Mouse (Mus musculus): Measurements from ENCODE around the gene Gan.

Gan gene

GRCm38 (mm10) chr8:117158135-117158761 is at the start of gene Gan:
Gene Gan (plus strand): TSS chr8:117158135.
- peak in 1 of 2 experiments; percentile 21 for DNase-seq (ENCODE audit: low spot score in 2 of 2)

- DNase-seq (ENCODE audit: low spot score in 2 of 2), result no peak
Measured at GRCm38 (mm10) chr8:117109018-117109711, 48.8 kb upstream of the Gan start.

- DNase-seq (ENCODE audit: low spot score in 2 of 2), result peak; percentile 37 to 47
Measured at GRCm38 (mm10) chr8:117109801-117110390, 48.0 kb upstream of the Gan start.

GRCm38 (mm10) chr8:117111641-117112040 is 46.3 kb upstream of the Gan start:
- DNase-seq (ENCODE audit: low spot score in 2 of 2), result no peak

GRCm38 (mm10) chr8:117112261-117112660 is 45.7 kb upstream of the Gan start:
- DNase-seq (ENCODE audit: low spot score in 2 of 2), result no peak

GRCm38 (mm10) chr8:117115094-117115493 is 42.8 kb upstream of the Gan start:
- DNase-seq (ENCODE audit: low spot score in 2 of 2), result no peak

GRCm38 (mm10) chr8:117115676-117116446 is 42.1 kb upstream of the Gan start:
- DNase-seq (ENCODE audit: low spot score in 2 of 2), result no peak

- no peak for DNase-seq (ENCODE audit: low spot score in 2 of 2)
Measured at GRCm38 (mm10) chr8:117116534-117116933, 41.4 kb upstream of the Gan start.

GRCm38 (mm10) chr8:117118409-117118808 is 39.5 kb upstream of the Gan start:
- peak; percentile 8 to 11 for DNase-seq (ENCODE audit: low spot score in 2 of 2)

- no peak for DNase-seq (ENCODE audit: low spot score in 2 of 2)
Measured at GRCm38 (mm10) chr8:117121277-117121676, 36.7 kb upstream of the Gan start.

GRCm38 (mm10) chr8:117123850-117124633 is 33.9 kb upstream of the Gan start:
- no peak for DNase-seq (ENCODE audit: low spot score in 2 of 2)

GRCm38 (mm10) chr8:117125854-117126253 is 32.1 kb upstream of the Gan start:
- no peak for DNase-seq (ENCODE audit: low spot score in 2 of 2)

- DNase-seq (ENCODE audit: low spot score in 2 of 2), result no peak
Measured at GRCm38 (mm10) chr8:117126411-117126810, 31.5 kb upstream of the Gan start.

- no peak for DNase-seq (ENCODE audit: low spot score in 2 of 2)
Measured at GRCm38 (mm10) chr8:117127063-117127462, 30.9 kb upstream of the Gan start.

GRCm38 (mm10) chr8:117133702-117134101 is 24.2 kb upstream of the Gan start:
- DNase-seq (ENCODE audit: low spot score in 2 of 2), result no peak

GRCm38 (mm10) chr8:117136351-117136750 is 21.6 kb upstream of the Gan start:
- DNase-seq (ENCODE audit: low spot score in 2 of 2), result no peak

- DNase-seq (ENCODE audit: low spot score in 2 of 2), result no peak
Measured at GRCm38 (mm10) chr8:117136763-117137162, 21.2 kb upstream of the Gan start.

GRCm38 (mm10) chr8:117137357-117137756 is 20.6 kb upstream of the Gan start:
- no peak for DNase-seq (ENCODE audit: low spot score in 2 of 2)

GRCm38 (mm10) chr8:117148520-117148919 is 9.4 kb upstream of the Gan start:
- DNase-seq (ENCODE audit: low spot score in 2 of 2), result no peak

- no peak for DNase-seq (ENCODE audit: low spot score in 2 of 2)
Measured at GRCm38 (mm10) chr8:117156149-117156548, 1.8 kb upstream of the Gan start.
